Mouse (Mus musculus) CH12.LX (cell line): Measurements from ENCODE around the gene Serpine1. TPM values are rescaled to one million over a fixed set of nuclear protein-coding genes. Genes with fewer than 3 reads are reported as not detected.

Source experiments
- DNase-seq: peaks from one replicate; pipeline ENCODE4 v3.0.0-alpha.2; 2013; ENCODE audit errors: extremely low read depth
- H3K27ac ChIP-seq: 2 replicates; pipeline ENCODE4 v1.5.1; 2012; ENCODE audit warnings: low read depth, mild to moderate bottlenecking, control low read depth, moderate library complexity; ENCODE audit not compliant: insufficient read depth
- H3K27me3 ChIP-seq: replicated peaks from 2 replicates; pipeline ENCODE3; 2012; ENCODE audit warnings: inconsistent platforms
- H3K36me3 ChIP-seq, 2 experiments: replicated peaks in 1 of 2; 2 replicates each; pipeline versions ENCODE3 to v1.6.1; 2012; ENCODE audit warnings: inconsistent platforms in 1 of 2, low read length in 1 of 2, mild to moderate bottlenecking in 1 of 2, mixed read lengths in 1 of 2, moderate library complexity in 1 of 2; ENCODE audit not compliant: control insufficient read depth in 1 of 2, insufficient read depth in 1 of 2
- H3K4me1 ChIP-seq, 2 experiments: 2 replicates each; pipeline ENCODE4 v1.6.1; 2012; ENCODE audit warnings: inconsistent platforms in 1 of 2, moderate library complexity in 1 of 2; ENCODE audit not compliant: insufficient read depth in 2 of 2, control insufficient read depth in 1 of 2
- H3K4me2 ChIP-seq: 2 replicates; pipeline ENCODE4 v1.6.1; 2012; ENCODE audit warnings: low read depth, mild to moderate bottlenecking, control low read depth; ENCODE audit not compliant: poor library complexity, insufficient read depth, severe bottlenecking
- H3K4me3 ChIP-seq, 3 experiments: fragments of 150-350 bp in 1 of 3; sonication (generic) in 1 of 3; replicated peaks in 1 of 3; 2 replicates each; pipeline versions ENCODE3 to v1.5.1; 2011 to 2012; ENCODE audit warnings: low read depth in 2 of 3, low read length in 2 of 3, mild to moderate bottlenecking in 2 of 3, moderate library complexity in 2 of 3, control low read depth in 1 of 3, improper control_type of control experiment in 1 of 3, inconsistent platforms in 1 of 3, mixed read lengths in 1 of 3; ENCODE audit not compliant: poor library complexity in 1 of 3
- H3K79me2 ChIP-seq: replicated peaks from 2 replicates; pipeline ENCODE4 v1.6.1; 2012; ENCODE audit warnings: mild to moderate bottlenecking, moderate library complexity; ENCODE audit not compliant: control insufficient read depth, poor library complexity, insufficient read depth, severe bottlenecking; ENCODE audit errors: extremely low read depth
- H3K9ac ChIP-seq: 2 replicates; pipeline ENCODE4 v1.6.1; 2012; ENCODE audit warnings: low read depth, mild to moderate bottlenecking, control low read depth, moderate library complexity; ENCODE audit not compliant: insufficient read depth
- H3K9me3 ChIP-seq: replicated peaks from 2 replicates; pipeline ENCODE3; 2012; ENCODE audit warnings: low read length, inconsistent platforms, mixed read lengths
- CHD1 ChIP-seq: IDR thresholded peaks from 2 replicates; pipeline ENCODE4 v1.6.1; 2012; ENCODE audit warnings: low read depth, low read length, improper control_type of control experiment, inconsistent platforms
- CHD2 ChIP-seq: IDR thresholded peaks from 2 replicates; pipeline ENCODE4 v1.6.1; 2011; ENCODE audit warnings: low read length, improper control_type of control experiment
- CTCF ChIP-seq, 2 experiments: IDR thresholded peaks in 1 of 2; conservative IDR thresholded peaks in 1 of 2; 2 replicates each; pipeline ENCODE4 v1.5.1; 2011 to 2012; ENCODE audit warnings: low read depth in 2 of 2, low read length in 2 of 2, improper control_type of control experiment in 1 of 2, inconsistent platforms in 1 of 2, mild to moderate bottlenecking in 1 of 2, moderate library complexity in 1 of 2
- ELF1 ChIP-seq: IDR thresholded peaks from 2 replicates; pipeline ENCODE4 v1.6.1; 2014; ENCODE audit warnings: low read depth, mild to moderate bottlenecking, inconsistent platforms, low read length, improper control_type of control experiment
- EP300 ChIP-seq: IDR thresholded peaks from 2 replicates; pipeline ENCODE4 v1.6.1; 2011; ENCODE audit warnings: low read length, improper control_type of control experiment
- JUND ChIP-seq: conservative IDR thresholded peaks from 2 replicates; pipeline ENCODE4 v1.6.1; 2011; ENCODE audit warnings: low read depth, low read length, improper control_type of control experiment
- MAZ ChIP-seq: IDR thresholded peaks from 2 replicates; pipeline ENCODE4 v1.6.1; 2012; ENCODE audit warnings: low read depth, mild to moderate bottlenecking, inconsistent platforms, low read length, improper control_type of control experiment, moderate library complexity
- RCOR1 ChIP-seq: conservative IDR thresholded peaks from 2 replicates; pipeline ENCODE4 v1.6.1; 2012; ENCODE audit warnings: low read depth, mild to moderate bottlenecking, inconsistent platforms, low read length, improper control_type of control experiment
- SIN3A ChIP-seq: IDR thresholded peaks from 2 replicates; pipeline ENCODE4 v1.6.1; 2012; ENCODE audit warnings: low read length, improper control_type of control experiment, inconsistent platforms
- TBP ChIP-seq: conservative IDR thresholded peaks from 2 replicates; pipeline ENCODE4 v1.6.1; 2011; ENCODE audit warnings: low read depth, low read length, improper control_type of control experiment
- TCF12 ChIP-seq: IDR thresholded peaks from 2 replicates; pipeline ENCODE4 v1.6.1; 2014; ENCODE audit warnings: low read depth, mild to moderate bottlenecking, inconsistent platforms, low read length, improper control_type of control experiment
- ZC3H11A ChIP-seq: IDR thresholded peaks from 2 replicates; pipeline ENCODE4 v1.6.1; 2012; ENCODE audit warnings: low read depth, mild to moderate bottlenecking, inconsistent platforms, low read length, improper control_type of control experiment
- ZKSCAN1 ChIP-seq: IDR thresholded peaks from 2 replicates; pipeline ENCODE4 v1.6.1; 2012; ENCODE audit warnings: low read depth, inconsistent platforms, low read length, improper control_type of control experiment, borderline replicate concordance
- ZMIZ1 ChIP-seq: IDR thresholded peaks from 2 replicates; pipeline ENCODE4 v1.6.1; 2012; ENCODE audit warnings: low read depth, mild to moderate bottlenecking, inconsistent platforms, low read length, improper control_type of control experiment
- dilution Hi-C: fragments of 300-500 bp; cut with MboI; formaldehyde crosslinking; loops from 2 replicates; pipeline ENCODE4 v1.14.3; 2020; ENCODE audit warnings: low sequenced_read_pairs; ENCODE audit not compliant: extremely low pct_unique_long_range_greater_than_20kb, extremely low pct_ligation_motif_present
- in situ Hi-C: fragments of 300-500 bp; cut with MboI; formaldehyde crosslinking; loops from 3 replicates; pipeline ENCODE4 v1.14.3; 2019; ENCODE audit warnings: low sequenced_read_pairs, low pct_ligation_motif_present, low pct_unique_long_range_greater_than_20kb, mixed read lengths
- polyA plus RNA-seq: library from polyadenylated mRNA; unstranded; fragments of >175 nt; gene quantifications from 2 replicates; pipeline ENCODE4 v1.2.1, GENCODE M21; 2012; ENCODE audit warnings: low read depth; ENCODE audit not compliant: insufficient read length
- total RNA-seq, 2 experiments: library from RNA; depleted of rRNA; stranded (reverse); fragments of 300-350 nt in 1 of 2; fragments of >200 nt in 1 of 2; gene quantifications; 2 replicates each; pipeline ENCODE4 v1.2.3; 2012 to 2014

Serpine1 gene
- total and polyA plus RNA-seq, 3 experiments: 0.51 to 1.8 (median 0.61) TPM

DNA sequence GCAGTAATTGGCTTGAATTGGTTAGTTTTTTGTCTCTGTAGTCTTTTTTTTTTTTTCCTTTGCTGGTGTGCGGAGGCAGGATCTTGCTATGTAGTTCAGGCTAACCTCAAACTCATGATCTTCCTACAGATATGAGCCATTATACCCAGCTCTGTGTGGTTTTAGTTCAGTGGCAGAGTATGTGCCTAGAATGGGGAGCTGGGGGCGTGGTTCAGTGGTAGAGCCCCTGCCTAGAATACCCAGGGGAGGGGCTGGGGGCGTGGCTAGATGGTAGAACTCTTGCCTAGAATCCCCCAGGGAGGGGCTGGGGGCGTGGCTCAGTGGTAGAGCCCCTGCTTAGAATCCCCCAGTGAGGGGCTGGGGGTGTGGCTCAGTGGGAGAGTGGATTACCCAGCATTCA is 3.4 kb downstream of the Serpine1 start:
- Histone ChIP-seq H3K27me3 (peaks cover 39% of the 10 kb centered on the region), H3K9me3 (peaks cover 2% of the 10 kb centered on the region), H3K4me3 (no peak overlapping the region), H3K79me2 (no peaks in the 10 kb centered on the region), H3K9ac (no peak overlapping the region), H3K27ac (no peak overlapping the region), H3K36me3 (no peaks in the 10 kb centered on the region), H3K4me2 (no peak overlapping the region), H3K4me1 (peaks cover 5 to 29% of the 10 kb centered on the region in 2 experiments; a peak in 2 of 4 replicates)
- dilution Hi-C loops: no loop called here
- in situ Hi-C loops: loop anchor here (10.0 kb wide), 1 partner anchor 46 kb away; the partner anchor contains the start of gene Trim56
- TF ChIP-seq RCOR1 (no peak), CTCF (conservative IDR thresholded peaks at IDR 0.05 in 1 of 2, IDR thresholded peaks at IDR 0.05 in 1 of 2; ENCODE audit: low read depth in 2 of 2, low read length in 2 of 2) (no peak), TCF12 (no peak), JUND (no peak), SIN3A (no peak), ZC3H11A (no peak), TBP (no peak), ZMIZ1 (no peak), ZKSCAN1 (no peak), EP300 (no peak), MAZ (no peak), CHD2 (no peak), ELF1 (no peak)
- no peak for DNase-seq

DNA sequence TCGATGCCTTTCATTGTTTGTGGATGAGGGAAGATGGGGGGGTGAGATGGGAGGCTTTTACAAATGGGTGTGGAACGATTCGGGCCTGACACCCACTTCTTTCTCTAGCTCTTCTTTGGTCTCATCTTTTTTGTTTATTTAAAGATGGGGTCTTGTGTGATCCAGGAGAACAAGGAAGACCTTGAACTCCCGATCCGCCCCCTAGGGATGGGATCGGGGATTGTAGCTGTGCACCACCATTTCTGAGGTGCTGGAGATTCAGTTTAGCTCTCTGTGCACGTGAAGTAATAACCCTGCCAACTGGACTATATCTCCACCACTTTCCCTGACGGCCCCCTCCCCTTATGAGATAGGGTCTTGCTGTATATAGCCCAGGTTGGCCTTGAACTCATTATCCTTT is 6.1 kb downstream of the Serpine1 start:
- TF ChIP-seq ZMIZ1: no peak
- peak in 1 of 2 experiments; percentile 34; a peak in 2 of 4 replicates for TF ChIP-seq CTCF (conservative IDR thresholded peaks at IDR 0.05 in 1 of 2, IDR thresholded peaks at IDR 0.05 in 1 of 2; ENCODE audit: low read depth in 2 of 2, low read length in 2 of 2)
- no peaks in the 10 kb centered on the region for H3K79me2 ChIP-seq
- dilution Hi-C loops (no loop called here), in situ Hi-C loops (loop anchor here (10.0 kb wide), 1 partner anchor 49 kb away; the partner anchor contains the start of gene Trim56)
- no peak overlapping the region for H3K9ac ChIP-seq
- no peaks in the 10 kb centered on the region for H3K36me3 ChIP-seq
- H3K4me3 ChIP-seq: no peak overlapping the region
- DNase-seq: no peak
- peaks cover 2 to 24% of the 10 kb centered on the region in 2 experiments; a peak in 2 of 4 replicates for H3K4me1 ChIP-seq
- peaks cover 2% of the 10 kb centered on the region for H3K9me3 ChIP-seq
- 0 out of 2 replicates have a peak overlapping the region, but pooled peaks have one; percentile 24 for H3K4me2 ChIP-seq
- H3K27me3 ChIP-seq: peaks cover 36% of the 10 kb centered on the region
- H3K27ac ChIP-seq: no peak overlapping the region

DNA sequence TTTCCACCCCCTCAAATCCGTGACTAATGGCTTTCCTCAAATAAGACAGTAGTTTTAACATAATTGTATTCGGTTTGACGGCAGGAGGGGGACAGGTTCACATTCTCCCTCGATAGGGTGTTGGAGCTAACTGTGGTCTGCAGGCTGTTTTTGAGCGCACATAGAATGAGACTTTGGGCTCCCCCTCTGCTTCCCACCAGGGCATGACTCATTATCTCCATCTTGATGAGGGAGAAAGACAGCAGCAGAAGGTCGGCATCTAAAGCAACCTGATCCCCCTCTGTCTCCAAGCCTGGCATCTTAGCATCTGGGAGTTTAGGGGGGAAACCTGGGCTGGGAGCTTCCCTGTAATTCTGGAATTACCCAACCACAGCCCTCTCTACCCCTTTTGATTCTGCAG is 6.6 kb downstream of the Serpine1 start:
- in situ Hi-C loops (loop anchor here (10.0 kb wide), 1 partner anchor 49 kb away; the partner anchor contains the start of gene Trim56), dilution Hi-C loops (no loop called here)
- no peak overlapping the region for H3K27ac ChIP-seq

More for the DNA sequence above, 6.6 kb downstream of the Serpine1 start:
- Histone ChIP-seq H3K9me3 (peaks cover 2% of the 10 kb centered on the region), H3K27me3 (peaks cover 31% of the 10 kb centered on the region), H3K79me2 (no peaks in the 10 kb centered on the region), H3K4me1 (peaks cover 2 to 24% of the 10 kb centered on the region in 2 experiments; a peak in 2 of 4 replicates), H3K4me3 (no peak overlapping the region), H3K9ac (no peak overlapping the region), H3K36me3 (no peaks in the 10 kb centered on the region), H3K4me2 (0 out of 2 replicates have a peak overlapping the region, but pooled peaks have one; percentile 24)
- no peak for TF ChIP-seq CHD1
- peak; percentile 21 for DNase-seq
